Mouse (Mus musculus) small intestine, adult 2 months (tissue): ENCODE results near the gene Gm43517. TPM values are rescaled to one million over a fixed set of nuclear protein-coding genes. Genes with fewer than 3 reads are reported as not detected.
A peak's percentile ranks its signal among the peaks of the same experiment; 100 is the strongest.

Experiments
- H3K27ac ChIP-seq: fragments of 200-500 bp; 2 replicates; pipeline ENCODE4 v1.5.1; 2012; ENCODE audit warnings: low read depth, low read length, control low read depth, inconsistent platforms; ENCODE audit not compliant: insufficient read depth
- H3K27me3 ChIP-seq: fragments of 200-500 bp; 2 replicates; pipeline ENCODE4 v1.6.1; 2012; ENCODE audit warnings: mild to moderate bottlenecking, moderate library complexity, low read length, inconsistent platforms; ENCODE audit not compliant: control insufficient read depth, insufficient read depth
- H3K36me3 ChIP-seq: fragments of 200-500 bp; 2 replicates; pipeline ENCODE4 v1.6.1; 2012; ENCODE audit warnings: mild to moderate bottlenecking, low read length, control low read depth, inconsistent platforms; ENCODE audit not compliant: control insufficient read depth, insufficient read depth
- H3K4me1 ChIP-seq: fragments of 200-500 bp; 2 replicates; pipeline ENCODE4 v1.6.1; 2012; ENCODE audit warnings: low read length, inconsistent platforms, mixed read lengths; ENCODE audit not compliant: control insufficient read depth, insufficient read depth, insufficient read length
- H3K4me3 ChIP-seq: fragments of 200-500 bp; 2 replicates; pipeline ENCODE4 v1.5.1; 2012; ENCODE audit warnings: low read depth, mild to moderate bottlenecking, control low read depth, inconsistent platforms, low read length, moderate library complexity
- CTCF ChIP-seq: fragments of 200-500 bp; IDR thresholded peaks from 2 replicates; pipeline ENCODE4 v1.5.1; 2012; ENCODE audit warnings: low read depth, mild to moderate bottlenecking, control low read depth, inconsistent platforms, low read length, moderate library complexity, mixed read lengths; ENCODE audit not compliant: insufficient replicate concordance, insufficient read length; ENCODE audit errors: extremely low read depth
- POLR2A ChIP-seq: fragments of 200-500 bp; IDR thresholded peaks from 2 replicates; pipeline ENCODE4 v1.6.1; 2012; ENCODE audit warnings: low read depth, mild to moderate bottlenecking, control low read depth, inconsistent platforms, low read length, moderate library complexity
- WGBS: fragments of 180-500 bp; shearing (Covaris S2); methylation state at CpG from one replicate; pipeline ENCODE4 v1.1.7; 2018; 5-methylcytosine and 5-hydroxymethylcytosine counted together
- polyA plus RNA-seq: library from polyadenylated mRNA; depleted of rRNA; stranded (reverse); fragments of >200 nt; gene quantifications from 2 replicates; pipeline ENCODE4 v1.2.3, GENCODE M21; 2012

Gm43517 gene
- polyA plus RNA-seq, 1 experiment, result not detected

- TF ChIP-seq POLR2A (no peak), CTCF (no peak)
- WGBS, result 4% methylated on average over 4 of the region's 4 CpGs
- H3K27me3 ChIP-seq, result peaks cover 48% of the 10 kb centered on the region
Observed at GRCm38 (mm10) chr12:49381031-49381525, 3.9 kb upstream of the Gm43517 start.

DNA sequence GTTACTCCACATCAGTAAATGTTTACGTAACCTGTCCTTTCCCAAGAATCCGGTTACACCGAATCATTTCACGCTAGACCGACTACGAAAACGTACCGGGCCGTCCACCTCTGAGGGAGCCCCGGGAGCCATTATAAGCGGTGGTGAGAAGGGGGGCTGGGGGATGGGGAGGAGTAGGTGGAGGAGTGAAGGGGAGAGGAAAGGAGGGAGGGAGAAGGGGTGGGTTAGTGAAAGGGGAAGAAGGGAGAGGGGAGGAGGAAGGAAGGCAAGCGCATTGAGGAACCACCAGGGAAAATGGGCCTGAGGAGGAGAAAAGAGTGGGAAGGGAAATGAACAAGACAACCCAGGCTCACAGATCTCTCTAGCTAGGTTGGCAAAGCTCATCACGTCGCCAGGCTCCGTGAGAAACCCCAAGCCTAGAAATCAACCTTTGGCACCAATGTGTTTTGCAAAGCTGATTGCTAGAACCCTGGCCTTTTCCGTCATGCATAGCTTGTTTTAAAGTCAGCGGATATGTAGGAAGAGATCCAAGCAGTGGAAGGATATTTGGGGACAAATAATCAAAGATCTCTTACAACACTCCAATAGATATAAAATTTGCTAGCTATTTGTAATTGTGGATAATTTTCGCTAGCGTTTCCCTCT, 3.1 kb upstream of the Gm43517 start:
- 9% methylated on average over 19 of the region's 19 CpGs for WGBS
- TF ChIP-seq POLR2A (no peak), CTCF (no peak)

More at GRCm38 (mm10) chr12:49381031-49381525, 3.9 kb upstream of the Gm43517 start:
- Histone ChIP-seq H3K4me1 (no peaks in the 10 kb centered on the region; the same call in 1 of the 2 replicates), H3K4me3 (no peak overlapping the region), H3K36me3 (no peaks in the 10 kb centered on the region), H3K27ac (no peak overlapping the region)

DNA sequence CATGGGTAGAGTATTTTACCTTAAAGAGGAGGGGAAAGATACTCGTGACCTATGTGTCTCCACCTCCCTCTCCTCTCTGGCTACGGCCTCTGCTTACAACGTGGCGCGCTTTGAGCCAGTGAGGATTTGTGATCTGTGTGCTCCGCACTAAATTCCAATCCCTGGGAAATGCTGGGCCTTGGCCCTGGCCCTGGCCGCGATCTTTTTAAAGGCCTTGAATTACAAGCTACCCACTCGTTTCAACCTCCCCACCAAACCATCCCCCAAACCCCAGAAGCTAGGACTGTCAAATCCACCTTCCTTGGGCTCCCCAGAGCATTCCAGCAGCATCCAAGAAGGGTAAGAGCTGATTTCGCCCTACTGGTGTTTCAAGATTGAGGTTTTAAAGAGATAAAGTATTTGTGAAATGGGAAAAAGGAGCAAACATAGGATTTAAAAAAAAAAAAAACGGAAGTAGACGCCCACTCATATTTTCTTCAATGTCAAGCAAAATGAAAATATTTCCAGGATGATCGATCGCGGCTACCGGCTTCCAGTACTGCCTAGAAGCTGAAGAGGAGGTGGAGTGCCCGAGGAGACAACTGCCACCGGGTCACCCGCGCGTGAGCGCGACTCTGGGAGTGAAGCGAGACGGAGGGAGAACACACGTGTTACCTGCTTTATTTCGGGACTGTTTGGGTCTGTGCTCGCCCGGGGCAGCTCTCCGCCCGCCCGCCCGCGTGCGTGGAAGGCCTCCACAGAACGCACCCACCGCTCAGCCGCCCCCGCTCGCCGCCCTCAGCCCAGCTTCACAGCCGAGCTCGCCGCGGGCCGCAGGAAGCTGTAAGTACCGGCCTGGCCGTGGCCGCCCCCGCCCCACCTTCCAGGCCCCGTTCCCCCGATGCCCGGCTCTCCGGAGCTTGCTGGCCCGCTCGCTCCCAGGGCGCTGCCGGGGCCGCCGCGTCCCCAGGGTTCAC, 2.1 kb upstream of the Gm43517 start, which contains the start of gene Foxg1:
Gene Foxg1, plus strand, starts transcription at position 96 of the 956 bp plus-strand sequence.
- Histone ChIP-seq H3K27me3 (peaks cover 43% of the 10 kb centered on the region), H3K4me3 (no peak within 1 kb of the TSS), H3K36me3 (no peaks in the 10 kb centered on the region), H3K4me1 (no peaks in the 10 kb centered on the region; the same call in 1 of the 2 replicates), H3K27ac (no peak within 1 kb of the TSS)
- TF ChIP-seq CTCF, result no peak
- WGBS, result 4% methylated on average over 61 of the region's 61 CpGs

More for the DNA sequence above, 3.1 kb upstream of the Gm43517 start:
- no peaks in the 10 kb centered on the region for H3K36me3 ChIP-seq
- peaks cover 47% of the 10 kb centered on the region for H3K27me3 ChIP-seq
- H3K4me1 ChIP-seq, result no peaks in the 10 kb centered on the region; the same call in 1 of the 2 replicates
- no peak overlapping the region for H3K4me3 ChIP-seq
- no peak overlapping the region for H3K27ac ChIP-seq

DNA sequence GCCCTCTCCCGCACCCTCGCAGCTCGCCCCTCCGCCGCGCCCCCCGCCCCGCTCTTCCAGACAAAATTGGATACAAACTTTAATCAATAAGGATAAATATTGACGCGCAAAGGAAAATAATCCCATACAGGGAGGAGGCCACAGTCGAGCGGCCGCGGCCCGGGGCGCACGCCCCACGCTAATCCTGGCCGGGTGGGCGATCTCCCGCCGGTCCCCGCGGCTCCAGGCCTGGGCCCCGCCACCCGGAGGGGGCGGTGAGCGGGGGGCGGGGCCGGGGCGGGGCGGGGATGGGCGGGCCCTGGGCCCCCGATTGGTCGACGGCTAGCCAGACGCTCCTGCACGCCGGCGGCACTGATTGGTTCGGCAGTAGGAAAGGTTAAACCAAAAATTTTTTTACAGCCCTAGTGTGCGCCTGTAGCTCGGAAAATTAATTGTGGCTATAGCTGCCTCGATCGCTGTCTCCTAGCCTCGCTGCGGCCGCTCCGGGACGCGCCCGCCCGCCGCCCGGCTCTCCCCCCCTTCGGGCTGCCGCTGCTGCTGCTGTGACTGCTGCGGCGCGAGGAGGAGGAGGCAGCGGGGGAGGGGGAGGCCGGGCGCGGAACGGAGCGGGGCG, 1.3 kb upstream of the Gm43517 start:
- 3% methylated on average over 67 of the region's 67 CpGs for WGBS
- Histone ChIP-seq H3K27ac (no peak overlapping the region), H3K36me3 (no peaks in the 10 kb centered on the region), H3K27me3 (peaks cover 43% of the 10 kb centered on the region), H3K4me1 (no peaks in the 10 kb centered on the region; the same call in 1 of the 2 replicates), H3K4me3 (peak overlapping the region; percentile 26)
- TF ChIP-seq CTCF (no peak), POLR2A (no peak)

GRCm38 (mm10) chr12:49384295-49384875, 589 bp upstream of the Gm43517 start:
- Histone ChIP-seq H3K27ac (no peak overlapping the region), H3K27me3 (peaks cover 43% of the 10 kb centered on the region), H3K36me3 (no peaks in the 10 kb centered on the region), H3K4me1 (no peaks in the 10 kb centered on the region; the same call in 1 of the 2 replicates), H3K4me3 (no peak overlapping the region)
- 5% methylated on average over 63 of the region's 66 CpGs for WGBS
- no peak for TF ChIP-seq CTCF
- no peak for TF ChIP-seq POLR2A

GRCm38 (mm10) chr12:49385631-49385990, 637 bp downstream of the Gm43517 start:
- WGBS, result 9% methylated on average over 23 of the region's 23 CpGs
- TF ChIP-seq CTCF (no peak), POLR2A (no peak)
- Histone ChIP-seq H3K27me3 (peaks cover 45% of the 10 kb centered on the region), H3K27ac (no peak overlapping the region), H3K4me3 (no peak overlapping the region), H3K36me3 (no peaks in the 10 kb centered on the region), H3K4me1 (no peaks in the 10 kb centered on the region; the same call in 1 of the 2 replicates)
